Mouse (Mus musculus): ENCODE data around the gene 4933402J07Rik.

DNA sequence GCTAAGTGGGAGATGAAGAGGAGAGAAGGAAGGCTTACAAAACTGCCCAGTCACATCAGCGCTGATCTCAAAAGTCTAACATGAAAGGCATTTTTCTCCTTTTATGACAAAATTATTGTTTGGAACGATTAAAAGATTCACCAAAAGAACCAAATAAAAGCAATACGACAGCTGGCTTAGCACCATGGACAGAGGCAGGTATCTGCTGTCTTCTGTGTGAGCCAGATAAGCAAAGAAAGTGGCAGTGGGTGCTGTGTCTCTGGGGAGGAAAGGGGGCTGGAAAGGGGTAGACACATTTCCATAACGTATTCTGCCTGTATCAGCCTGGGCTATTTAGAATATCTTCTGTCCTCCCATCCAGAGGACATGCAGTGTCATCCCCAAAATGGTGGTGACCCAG, 32.5 kb upstream of the 4933402J07Rik start:
- TF ChIP-seq POLR2A (IDR thresholded peaks at IDR 0.05; ENCODE audit: extremely low read depth, insufficient read depth, low read length), result no peak
- no peak for TF ChIP-seq CTCF (IDR thresholded peaks at IDR 0.05; ENCODE audit: low read depth, low read length)

All from liver, adult 2 months (tissue).